Mouse (Mus musculus): Measurements from ENCODE around the gene Efhd1. TPM values are rescaled to one million over a fixed set of nuclear protein-coding genes. Genes with fewer than 3 reads are reported as not detected.

The Efhd1 gene
- polyA plus RNA-seq, 1 experiment from 2014 or later, result 0.43 TPM

- no peak overlapping the region for H3K9ac ChIP-seq (replicated peaks)
- peak overlapping the region; percentile 44 for H3K4me2 ChIP-seq
- H3K9me3 ChIP-seq, result no peaks in the 10 kb centered on the region
- no peaks in the 10 kb centered on the region for H3K27me3 ChIP-seq
- H3K27ac ChIP-seq, result no peak overlapping the region
- WGBS, result 22% methylated on average over 22 of the region's 22 CpGs
- ATAC-seq (ENCODE audit: insufficient number of reproducible peaks, insufficient read depth, low FRiP score, low TSS enrichment, low read depth), result peak; percentile 83; the same call in 1 of the 2 replicates
- no peaks in the 10 kb centered on the region for H3K36me3 ChIP-seq
- 0 out of 2 replicates have a peak, but pooled peaks cover 2% of the 10 kb centered on the region for H3K4me1 ChIP-seq (replicated peaks)
- H3K4me3 ChIP-seq (replicated peaks), result no peak overlapping the region
Observed at GRCm38 (mm10) chr1:87245929-87246815, 18.0 kb upstream of the Efhd1 start.

DNA sequence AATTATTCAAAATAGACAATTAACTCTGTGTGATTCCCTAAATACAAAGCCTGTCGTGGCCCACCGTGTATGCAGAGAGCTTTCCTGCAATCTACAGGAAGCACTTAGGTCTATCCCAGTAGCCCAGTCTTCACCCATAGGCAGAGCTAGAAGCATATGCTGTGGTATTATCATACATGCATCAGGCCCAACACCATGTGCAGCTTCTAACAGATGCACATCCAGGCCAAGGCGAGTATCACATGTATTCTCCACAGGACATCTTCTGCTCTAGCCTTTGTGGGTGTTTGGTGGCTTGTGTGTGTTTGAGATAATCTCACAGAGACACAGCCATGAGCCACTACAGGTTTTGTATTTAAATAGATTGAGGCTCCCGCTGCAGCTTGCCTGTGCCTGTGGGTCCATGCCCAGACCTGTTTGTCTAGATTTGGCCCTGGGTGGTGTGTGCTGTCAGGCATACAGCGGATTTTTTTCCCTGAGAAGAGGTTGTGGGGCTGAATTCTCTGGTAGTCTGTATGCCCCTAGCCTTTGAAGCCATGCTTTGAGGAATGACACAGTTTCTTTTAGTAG is 12.0 kb upstream of the Efhd1 start:
- Histone ChIP-seq H3K27me3 (0 out of 2 replicates have a peak, but pooled peaks cover 6% of the 10 kb centered on the region), H3K4me2 (no peak overlapping the region), H3K27ac (no peak overlapping the region), H3K9me3 (no peaks in the 10 kb centered on the region), H3K36me3 (no peaks in the 10 kb centered on the region), H3K4me3 (replicated peaks) (no peak overlapping the region), H3K9ac (replicated peaks) (no peak overlapping the region), H3K4me1 (replicated peaks) (no peaks in the 10 kb centered on the region)
- no peak for ATAC-seq (ENCODE audit: insufficient number of reproducible peaks, insufficient read depth, low FRiP score, low TSS enrichment, low read depth)
- WGBS, result 66% methylated on average over 5 of the region's 5 CpGs

DNA sequence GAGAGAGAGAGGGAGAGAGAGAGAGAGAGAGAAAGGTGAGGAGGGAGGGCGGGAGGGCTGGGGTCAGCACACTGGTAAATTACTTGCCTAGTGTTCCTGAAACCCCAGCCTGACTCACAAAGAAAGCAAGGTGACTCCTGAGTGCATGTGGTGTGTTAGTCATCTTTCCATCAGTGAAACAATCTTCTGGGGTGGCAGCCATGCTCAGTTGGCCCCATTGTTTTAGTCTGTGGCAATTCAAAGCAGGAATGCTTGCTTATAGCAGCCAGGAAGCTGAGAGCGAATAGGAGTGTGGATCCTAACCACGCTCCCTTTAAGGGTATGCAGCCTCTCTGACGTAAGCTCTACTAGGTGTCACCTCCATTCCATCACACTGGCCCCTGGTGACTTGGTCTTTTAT is 9.0 kb upstream of the Efhd1 start:
- no peak overlapping the region for H3K4me2 ChIP-seq
- WGBS, result 63% methylated on average over 4 of the region's 4 CpGs
- no peak for ATAC-seq (ENCODE audit: insufficient number of reproducible peaks, insufficient read depth, low FRiP score, low TSS enrichment, low read depth)
- H3K4me1 ChIP-seq (replicated peaks), result no peaks in the 10 kb centered on the region; the same call in 1 of the 2 replicates
- no peak overlapping the region for H3K4me3 ChIP-seq (replicated peaks)
- H3K36me3 ChIP-seq, result no peaks in the 10 kb centered on the region
- H3K27me3 ChIP-seq, result peaks cover 33% of the 10 kb centered on the region
- H3K9ac ChIP-seq (replicated peaks), result no peak overlapping the region
- H3K27ac ChIP-seq, result no peak overlapping the region
- no peaks in the 10 kb centered on the region for H3K9me3 ChIP-seq

DNA sequence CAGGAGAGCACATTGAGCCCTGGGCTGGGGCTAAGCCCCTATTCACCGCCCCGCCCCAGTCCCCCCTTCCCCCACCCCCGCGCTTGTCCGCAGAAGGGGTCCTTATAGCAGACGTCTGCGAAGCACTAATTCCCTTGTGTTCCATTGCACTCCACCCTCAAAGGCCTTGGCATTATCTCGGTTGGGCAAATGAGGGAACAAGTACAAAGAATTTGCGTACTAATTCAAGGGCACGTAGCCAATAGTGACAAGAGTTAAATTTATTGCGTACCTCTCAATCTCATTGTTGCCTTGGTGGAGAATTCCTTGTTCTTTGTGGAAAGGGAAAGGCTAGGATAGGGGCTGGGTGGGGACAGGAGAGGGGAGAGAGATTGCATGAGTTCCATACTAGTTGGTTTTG is 6.5 kb upstream of the Efhd1 start:
- Histone ChIP-seq H3K4me2 (no peak overlapping the region), H3K9ac (replicated peaks) (no peak overlapping the region), H3K4me3 (replicated peaks) (no peak overlapping the region), H3K27me3 (peaks cover 57% of the 10 kb centered on the region), H3K27ac (no peak overlapping the region), H3K9me3 (no peaks in the 10 kb centered on the region), H3K4me1 (replicated peaks) (no peaks in the 10 kb centered on the region; the same call in 1 of the 2 replicates), H3K36me3 (no peaks in the 10 kb centered on the region)
- WGBS, result 14% methylated on average over 11 of the region's 11 CpGs
- ATAC-seq (ENCODE audit: insufficient number of reproducible peaks, insufficient read depth, low FRiP score, low TSS enrichment, low read depth), result no peak

DNA sequence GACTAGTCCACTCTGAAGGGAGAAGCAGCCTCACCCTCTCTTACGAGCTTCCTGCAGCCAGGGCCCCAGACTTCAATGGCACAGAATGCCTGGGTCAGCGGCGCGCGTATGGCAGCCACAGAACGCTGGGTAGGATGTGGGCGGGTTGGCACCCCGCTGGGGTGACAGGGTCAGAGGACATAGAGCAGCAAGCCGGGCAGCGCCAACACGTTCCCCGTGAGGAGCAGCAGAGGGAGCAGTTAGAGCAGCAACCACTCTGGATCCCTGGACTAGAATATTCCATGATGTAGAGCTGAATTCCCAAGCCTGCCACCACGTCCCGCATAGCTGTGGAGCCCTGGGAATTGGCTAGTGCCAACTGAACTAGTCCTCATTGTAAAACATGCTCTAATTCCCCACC is 5.7 kb upstream of the Efhd1 start:
- H3K4me3 ChIP-seq (replicated peaks), result no peak overlapping the region
- 12% methylated on average over 14 of the region's 14 CpGs for WGBS
- peaks cover 65% of the 10 kb centered on the region for H3K27me3 ChIP-seq
- peak overlapping the region; percentile 23; the same call in 1 of the 2 replicates for H3K4me2 ChIP-seq
- no peak for ATAC-seq (ENCODE audit: insufficient number of reproducible peaks, insufficient read depth, low FRiP score, low TSS enrichment, low read depth)
- H3K9ac ChIP-seq (replicated peaks), result no peak overlapping the region
- H3K9me3 ChIP-seq, result no peaks in the 10 kb centered on the region
- no peaks in the 10 kb centered on the region for H3K36me3 ChIP-seq
- H3K27ac ChIP-seq, result no peak overlapping the region
- H3K4me1 ChIP-seq (replicated peaks), result no peaks in the 10 kb centered on the region; the same call in none of the 2 replicates

DNA sequence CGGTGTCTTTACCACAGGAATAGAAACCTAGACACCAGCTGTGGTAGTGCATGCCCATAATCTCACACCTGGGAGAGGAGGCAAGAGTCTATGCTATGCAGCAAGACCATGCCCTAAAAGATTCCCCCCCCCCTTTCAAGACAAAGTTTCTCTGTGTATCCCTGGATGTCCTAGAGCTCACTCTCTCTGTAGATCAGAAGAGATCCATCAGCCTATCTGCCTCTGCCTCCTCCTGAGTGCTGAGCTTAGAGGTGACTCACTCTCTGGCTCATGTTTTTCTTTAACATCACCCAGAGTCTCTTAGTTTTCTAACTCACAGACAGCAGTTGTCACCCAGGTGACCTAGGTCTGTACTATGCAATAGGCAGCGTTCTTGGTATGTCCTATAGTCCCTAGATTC is 4.8 kb upstream of the Efhd1 start:
- Histone ChIP-seq H3K4me1 (replicated peaks) (peaks cover 6% of the 10 kb centered on the region), H3K9me3 (no peaks in the 10 kb centered on the region)
- 77% methylated on average over 2 of the region's 2 CpGs for WGBS

GRCm38 (mm10) chr1:87263257-87263656 is 906 bp upstream of the Efhd1 start:
- Histone ChIP-seq H3K27ac (no peak overlapping the region), H3K27me3 (peaks cover 97% of the 10 kb centered on the region), H3K4me1 (replicated peaks) (peaks cover 22% of the 10 kb centered on the region), H3K36me3 (no peaks in the 10 kb centered on the region), H3K4me2 (no peak overlapping the region), H3K9ac (replicated peaks) (no peak overlapping the region), H3K4me3 (replicated peaks) (no peak overlapping the region), H3K9me3 (no peaks in the 10 kb centered on the region)
- WGBS, result 4% methylated on average over 9 of the region's 9 CpGs
- no peak for ATAC-seq (ENCODE audit: insufficient number of reproducible peaks, insufficient read depth, low FRiP score, low TSS enrichment, low read depth)

More for the DNA sequence above, 4.8 kb upstream of the Efhd1 start:
- peaks cover 74% of the 10 kb centered on the region for H3K27me3 ChIP-seq
- H3K9ac ChIP-seq (replicated peaks), result no peak overlapping the region
- H3K27ac ChIP-seq, result no peak overlapping the region
- H3K36me3 ChIP-seq, result no peaks in the 10 kb centered on the region
- ATAC-seq (ENCODE audit: insufficient number of reproducible peaks, insufficient read depth, low FRiP score, low TSS enrichment, low read depth), result no peak
- H3K4me3 ChIP-seq (replicated peaks), result no peak overlapping the region
- no peak overlapping the region for H3K4me2 ChIP-seq

GRCm38 (mm10) chr1:87263796-87264133 is 398 bp upstream of the Efhd1 start:
- WGBS, result 2% methylated on average over 12 of the region's 12 CpGs
- peak overlapping the region; percentile 60; the same call in 1 of the 2 replicates for H3K9ac ChIP-seq (replicated peaks)
- H3K27ac ChIP-seq, result no peak overlapping the region
- no peaks in the 10 kb centered on the region for H3K9me3 ChIP-seq
- ATAC-seq (ENCODE audit: insufficient number of reproducible peaks, insufficient read depth, low FRiP score, low TSS enrichment, low read depth), result no peak
- H3K4me2 ChIP-seq, result peak overlapping the region; percentile 97
- H3K27me3 ChIP-seq, result peaks cover 97% of the 10 kb centered on the region
- no peaks in the 10 kb centered on the region for H3K36me3 ChIP-seq
- H3K4me1 ChIP-seq (replicated peaks), result peaks cover 22% of the 10 kb centered on the region
- peak overlapping the region; percentile 52 for H3K4me3 ChIP-seq (replicated peaks)

- no peak for ATAC-seq (ENCODE audit: insufficient number of reproducible peaks, insufficient read depth, low FRiP score, low TSS enrichment, low read depth)
- H3K4me3 ChIP-seq (replicated peaks), result peak overlapping the region; percentile 52
- no peaks in the 10 kb centered on the region for H3K36me3 ChIP-seq
- no peaks in the 10 kb centered on the region for H3K9me3 ChIP-seq
- H3K27me3 ChIP-seq, result peaks cover 93% of the 10 kb centered on the region
- under 1% methylated on average over 13 of the region's 13 CpGs for WGBS
- no peak overlapping the region for H3K27ac ChIP-seq
- peaks cover 25% of the 10 kb centered on the region for H3K4me1 ChIP-seq (replicated peaks)
- no peak overlapping the region for H3K9ac ChIP-seq (replicated peaks)
- peak overlapping the region; percentile 97 for H3K4me2 ChIP-seq
Observed at GRCm38 (mm10) chr1:87265200-87265599, 1.0 kb downstream of the Efhd1 start.

- Histone ChIP-seq H3K27me3 (peaks cover 81% of the 10 kb centered on the region), H3K4me2 (no peak overlapping the region), H3K27ac (no peak overlapping the region), H3K9ac (replicated peaks) (no peak overlapping the region; the same call in 1 of the 2 replicates), H3K4me3 (replicated peaks) (no peak overlapping the region), H3K36me3 (no peaks in the 10 kb centered on the region), H3K9me3 (no peaks in the 10 kb centered on the region), H3K4me1 (replicated peaks) (peaks cover 38% of the 10 kb centered on the region)
- WGBS, result 22% methylated on average over 8 of the region's 8 CpGs
- no peak for ATAC-seq (ENCODE audit: insufficient number of reproducible peaks, insufficient read depth, low FRiP score, low TSS enrichment, low read depth)
Observed at GRCm38 (mm10) chr1:87266296-87267090, 2.3 kb downstream of the Efhd1 start.

DNA sequence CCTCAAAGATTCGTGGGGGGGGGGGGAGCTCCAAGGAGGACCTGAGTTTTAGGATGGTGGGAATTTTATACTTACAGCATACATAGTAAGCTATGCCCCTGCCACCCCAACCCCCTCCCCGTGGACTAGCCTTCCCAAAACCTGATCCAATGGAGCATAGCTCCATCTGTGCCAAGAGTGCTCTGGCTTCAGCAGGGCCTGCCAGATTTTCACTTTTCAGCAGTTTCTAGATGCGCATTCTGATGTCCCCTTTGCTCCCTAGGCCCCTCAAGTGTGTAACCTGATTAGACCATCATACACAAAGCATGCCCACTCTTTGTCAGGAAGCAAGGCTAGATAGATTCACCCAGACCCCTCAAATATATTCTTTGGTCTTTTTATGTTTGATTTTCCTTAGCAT is 6.0 kb downstream of the Efhd1 start:
- no peak for ATAC-seq (ENCODE audit: insufficient number of reproducible peaks, insufficient read depth, low FRiP score, low TSS enrichment, low read depth)
- Histone ChIP-seq H3K4me2 (peak overlapping the region; percentile 46), H3K27ac (peak overlapping the region; percentile 72), H3K4me1 (replicated peaks) (peaks cover 31% of the 10 kb centered on the region), H3K4me3 (replicated peaks) (no peak overlapping the region), H3K9ac (replicated peaks) (0 out of 2 replicates have a peak overlapping the region, but pooled peaks have one; percentile 19), H3K9me3 (no peaks in the 10 kb centered on the region), H3K36me3 (no peaks in the 10 kb centered on the region), H3K27me3 (peaks cover 44% of the 10 kb centered on the region)
- WGBS, result 21% methylated on average over 3 of the region's 3 CpGs

Measured in limb, embryonic 12.5 days (tissue).